Mouse (Mus musculus) limb, embryonic 12.5 days (tissue): ENCODE measurements around the gene Chfr. TPM values are rescaled to one million over a fixed set of nuclear protein-coding genes. Genes with fewer than 3 reads are reported as not detected.
A peak's percentile ranks its signal among the peaks of the same experiment; 100 is the strongest.
"Not testable (repeated sequence)": the region's sequence is repeated elsewhere in the genome, so short reads cannot be mapped to it uniquely, and the experiment has no call there.

Source experiments
- ATAC-seq: fragments of 200-750 bp; cut with Nextera tagmentation; 2 replicates; pipeline ENCODE4 v1.8.0; 2017; ENCODE audit warnings: low read depth, moderate TSS enrichment; ENCODE audit not compliant: insufficient number of reproducible peaks, insufficient read depth, low FRiP score, low TSS enrichment
- H3K27ac ChIP-seq: fragments of 300-500 bp; sonication (generic); 2 replicates; pipeline ENCODE4 v1.5.1; 2016; ENCODE audit warnings: mild to moderate bottlenecking, moderate library complexity
- H3K27me3 ChIP-seq: fragments of 300-500 bp; sonication (generic); 2 replicates; pipeline ENCODE4 v1.6.1; 2016; ENCODE audit warnings: mild to moderate bottlenecking, moderate library complexity
- H3K36me3 ChIP-seq: fragments of 300-500 bp; sonication (generic); 2 replicates; pipeline ENCODE4 v1.6.1; 2016; ENCODE audit warnings: mild to moderate bottlenecking, moderate library complexity
- H3K4me1 ChIP-seq: fragments of 300-500 bp; sonication (generic); replicated peaks from 2 replicates; pipeline ENCODE4 v1.6.1; 2016
- H3K4me2 ChIP-seq: fragments of 300-500 bp; sonication (generic); 2 replicates; pipeline ENCODE4 v1.6.1; 2016; ENCODE audit warnings: mild to moderate bottlenecking, moderate library complexity
- H3K4me3 ChIP-seq: fragments of 300-500 bp; sonication (generic); replicated peaks from 2 replicates; pipeline ENCODE4 v1.5.1; 2016; ENCODE audit warnings: mild to moderate bottlenecking
- H3K9ac ChIP-seq: fragments of 300-500 bp; sonication (generic); replicated peaks from 2 replicates; pipeline ENCODE4 v1.6.1; 2016; ENCODE audit warnings: mild to moderate bottlenecking, moderate library complexity
- H3K9me3 ChIP-seq: fragments of 300-500 bp; sonication (generic); 2 replicates; pipeline ENCODE4 v1.6.1; 2016; ENCODE audit warnings: mild to moderate bottlenecking, moderate library complexity
- WGBS: fragments of 180-500 bp; shearing (Covaris S2); methylation state at CpG from one replicate; pipeline ENCODE4 v1.1.7; 2016; 5-methylcytosine and 5-hydroxymethylcytosine counted together
- polyA plus RNA-seq: library from polyadenylated mRNA; unstranded; fragments of >200 nt; fragmentation: Nextera tagmentation; extraction: Ambion mirVana; gene quantifications from 2 replicates; pipeline ENCODE4 v1.2.1, GENCODE M21; 2016

Chfr gene
- polyA plus RNA-seq, 1 experiment from 2014 or later, result 32.4 TPM

GRCm38 (mm10) chr5:110122380-110122779, 13.3 kb upstream of the Chfr start:
- not testable (repeated sequence) for ATAC-seq, H3K9me3 ChIP-seq, H3K9ac ChIP-seq, H3K4me2 ChIP-seq, H3K4me1 ChIP-seq, H3K27ac ChIP-seq, H3K4me3 ChIP-seq, H3K27me3 ChIP-seq
- peaks cover 55% of the 10 kb centered on the region for H3K36me3 ChIP-seq
- WGBS, result 90% methylated on average over 3 of the region's 3 CpGs

- H3K9me3 ChIP-seq, result peaks cover 20% of the 10 kb centered on the region
- WGBS, result 5% methylated on average over 18 of the region's 18 CpGs
- peaks cover 15% of the 10 kb centered on the region for H3K36me3 ChIP-seq
- peak overlapping the region; percentile 23; the same call in 1 of the 2 replicates for H3K27ac ChIP-seq
- peak overlapping the region; percentile 82 for H3K4me3 ChIP-seq
- peak overlapping the region; percentile 82 for H3K4me2 ChIP-seq
- H3K27me3 ChIP-seq, result no peaks in the 10 kb centered on the region
- no peak for ATAC-seq
- H3K4me1 ChIP-seq, result no peaks in the 10 kb centered on the region; the same call in 1 of the 2 replicates
- H3K9ac ChIP-seq, result peak overlapping the region; percentile 73
Observed at GRCm38 (mm10) chr5:110136087-110136464, 434 bp downstream of the Chfr start.

- no peak overlapping the region for H3K27ac ChIP-seq
- no peak overlapping the region for H3K4me3 ChIP-seq
- no peak overlapping the region for H3K4me2 ChIP-seq
- peaks cover 28% of the 10 kb centered on the region for H3K36me3 ChIP-seq
- H3K27me3 ChIP-seq, result no peaks in the 10 kb centered on the region
- H3K4me1 ChIP-seq, result no peaks in the 10 kb centered on the region; the same call in 1 of the 2 replicates
- 96% methylated on average over 3 of the region's 3 CpGs for WGBS
- H3K9me3 ChIP-seq, result peaks cover 15% of the 10 kb centered on the region
- no peak overlapping the region for H3K9ac ChIP-seq
- ATAC-seq, result no peak
Observed at GRCm38 (mm10) chr5:110137816-110138215, 2.2 kb downstream of the Chfr start.

GRCm38 (mm10) chr5:110139325-110139724, 3.7 kb downstream of the Chfr start:
- H3K9me3 ChIP-seq, result peaks cover 5% of the 10 kb centered on the region; the same call in 1 of the 2 replicates
- 92% methylated on average over 3 of the region's 3 CpGs for WGBS
- peaks cover 39% of the 10 kb centered on the region for H3K36me3 ChIP-seq
- H3K9ac ChIP-seq, result no peak overlapping the region
- no peak for ATAC-seq
- no peaks in the 10 kb centered on the region; the same call in 1 of the 2 replicates for H3K4me1 ChIP-seq
- no peak overlapping the region for H3K4me3 ChIP-seq
- no peak overlapping the region for H3K27ac ChIP-seq
- H3K27me3 ChIP-seq, result no peaks in the 10 kb centered on the region
- no peak overlapping the region for H3K4me2 ChIP-seq

- no peak overlapping the region for H3K27ac ChIP-seq
- H3K36me3 ChIP-seq, result peaks cover 50% of the 10 kb centered on the region
- 92% methylated on average over 7 of the region's 7 CpGs for WGBS
- ATAC-seq, result no peak
- no peak overlapping the region for H3K9ac ChIP-seq
- no peak overlapping the region for H3K4me3 ChIP-seq
- H3K4me2 ChIP-seq, result no peak overlapping the region
- no peaks in the 10 kb centered on the region for H3K27me3 ChIP-seq
- H3K4me1 ChIP-seq, result no peaks in the 10 kb centered on the region; the same call in 1 of the 2 replicates
- H3K9me3 ChIP-seq, result no peaks in the 10 kb centered on the region
Observed at GRCm38 (mm10) chr5:110140424-110140823, 4.8 kb downstream of the Chfr start.

- 92% methylated on average over 2 of the region's 2 CpGs for WGBS
- ATAC-seq, result no peak
Observed at GRCm38 (mm10) chr5:110142309-110142708, 6.7 kb downstream of the Chfr start.

GRCm38 (mm10) chr5:110143007-110143406, 7.4 kb downstream of the Chfr start:
- H3K4me1 ChIP-seq, result no peaks in the 10 kb centered on the region
- 85% methylated on average over 5 of the region's 5 CpGs for WGBS
- no peaks in the 10 kb centered on the region for H3K27me3 ChIP-seq
- H3K4me2 ChIP-seq, result no peak overlapping the region
- no peak for ATAC-seq
- H3K36me3 ChIP-seq, result peaks cover 69% of the 10 kb centered on the region
- no peak overlapping the region for H3K27ac ChIP-seq
- H3K9ac ChIP-seq, result no peak overlapping the region
- H3K9me3 ChIP-seq, result no peaks in the 10 kb centered on the region
- no peak overlapping the region for H3K4me3 ChIP-seq

More at GRCm38 (mm10) chr5:110142309-110142708, 6.7 kb downstream of the Chfr start:
- Histone ChIP-seq H3K36me3 (peaks cover 66% of the 10 kb centered on the region), H3K27ac (no peak overlapping the region), H3K4me2 (no peak overlapping the region), H3K4me3 (no peak overlapping the region), H3K4me1 (no peaks in the 10 kb centered on the region), H3K27me3 (no peaks in the 10 kb centered on the region), H3K9me3 (no peaks in the 10 kb centered on the region), H3K9ac (no peak overlapping the region)

- peaks cover 77% of the 10 kb centered on the region for H3K36me3 ChIP-seq
Observed at GRCm38 (mm10) chr5:110169374-110169773, 33.7 kb downstream of the Chfr start.

GRCm38 (mm10) chr5:110176362-110177020, 40.8 kb downstream of the Chfr start, which contains the start of gene Golga3:
TSS of gene Golga3 (plus strand) at chr5:110176701.
- Histone ChIP-seq H3K36me3 (peaks cover 14% of the 10 kb centered on the region; the same call in 1 of the 2 replicates), H3K27me3 (no peaks in the 10 kb centered on the region), H3K9ac (peak within 1 kb of the TSS; percentile 81), H3K4me2 (peak within 1 kb of the TSS; percentile 85), H3K4me3 (peak within 1 kb of the TSS; percentile 64), H3K9me3 (no peaks in the 10 kb centered on the region), H3K27ac (peak within 1 kb of the TSS; percentile 74), H3K4me1 (peaks cover 12% of the 10 kb centered on the region)
- under 1% methylated on average over 41 of the region's 41 CpGs for WGBS
- ATAC-seq, result peak; percentile 97

More at GRCm38 (mm10) chr5:110169374-110169773, 33.7 kb downstream of the Chfr start:
- ATAC-seq, result no peak
- Histone ChIP-seq H3K9ac (no peak overlapping the region), H3K27me3 (no peaks in the 10 kb centered on the region), H3K4me1 (no peaks in the 10 kb centered on the region), H3K4me3 (no peak overlapping the region), H3K9me3 (no peaks in the 10 kb centered on the region), H3K27ac (no peak overlapping the region), H3K4me2 (no peak overlapping the region)
- WGBS, result 92% methylated on average over 4 of the region's 4 CpGs

- Histone ChIP-seq H3K9me3 (no peaks in the 10 kb centered on the region), H3K27ac (peak overlapping the region; percentile 74), H3K9ac (peak overlapping the region; percentile 81), H3K4me2 (peak overlapping the region; percentile 85), H3K36me3 (peaks cover 16% of the 10 kb centered on the region; the same call in 1 of the 2 replicates), H3K4me1 (peaks cover 12% of the 10 kb centered on the region), H3K4me3 (peak overlapping the region; percentile 64), H3K27me3 (no peaks in the 10 kb centered on the region)
- WGBS, result 2% methylated on average over 19 of the region's 19 CpGs
- peak; percentile 34; the same call in 1 of the 2 replicates for ATAC-seq
Observed at GRCm38 (mm10) chr5:110177021-110177420, 41.4 kb downstream of the Chfr start.

GRCm38 (mm10) chr5:110178628-110179027, 43.0 kb downstream of the Chfr start:
- Histone ChIP-seq H3K27ac (no peak overlapping the region), H3K4me1 (peaks cover 12% of the 10 kb centered on the region), H3K36me3 (peaks cover 21% of the 10 kb centered on the region), H3K9ac (no peak overlapping the region), H3K27me3 (no peaks in the 10 kb centered on the region), H3K9me3 (no peaks in the 10 kb centered on the region), H3K4me3 (no peak overlapping the region), H3K4me2 (no peak overlapping the region)
- WGBS, result 89% methylated on average over 2 of the region's 2 CpGs
- no peak for ATAC-seq
